Mouse (Mus musculus): ENCODE results near the gene Slc25a18. TPM values are rescaled to one million over a fixed set of nuclear protein-coding genes. Genes with fewer than 3 reads are reported as not detected.
A peak's percentile ranks its signal among the peaks of the same experiment; 100 is the strongest.

Slc25a18 gene
- polyA plus RNA-seq, 1 experiment = not detected

DNA sequence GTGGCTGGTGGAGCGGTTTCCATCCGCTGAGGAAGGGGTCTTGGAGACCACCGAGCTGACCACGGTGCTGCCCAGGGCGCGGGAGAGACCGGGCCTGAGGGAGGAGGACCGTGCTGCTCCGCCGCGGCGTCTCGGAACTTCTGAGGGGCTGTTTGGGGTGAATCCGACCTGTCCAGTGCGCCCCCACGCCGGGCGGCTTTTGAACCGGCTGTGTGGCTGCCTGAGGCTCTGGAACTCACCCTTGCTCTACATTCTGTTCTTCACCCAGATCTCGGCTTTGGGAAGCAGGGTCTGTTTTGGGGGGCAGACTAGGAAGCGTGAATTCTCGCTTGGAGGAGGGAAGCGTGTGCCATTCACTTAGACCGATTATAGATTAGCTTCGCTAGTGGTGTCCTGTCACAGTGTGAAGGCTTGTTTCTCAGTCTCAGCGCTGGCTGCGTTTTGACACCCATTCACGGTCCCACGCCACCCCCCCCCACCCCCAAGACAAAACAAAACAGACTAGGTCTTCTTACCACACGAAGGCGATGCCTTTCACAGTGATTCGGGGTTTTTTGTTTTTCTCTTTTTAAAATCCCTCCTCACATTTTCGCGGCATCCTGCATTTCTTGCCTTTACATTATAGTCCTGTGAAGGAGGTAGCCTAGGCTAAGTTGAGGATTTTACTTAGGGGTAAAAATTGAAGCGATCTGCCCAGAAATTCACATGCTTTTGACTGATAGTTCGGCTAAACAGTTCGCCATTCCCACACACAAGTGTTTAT lies 63.2 kb downstream of the Slc25a18 start:
- H3K9me3 ChIP-seq (replicated peaks; ENCODE audit: control insufficient read depth, insufficient read depth, low read length, poor library complexity, severe bottlenecking) = no peaks in the 10 kb centered on the region

DNA sequence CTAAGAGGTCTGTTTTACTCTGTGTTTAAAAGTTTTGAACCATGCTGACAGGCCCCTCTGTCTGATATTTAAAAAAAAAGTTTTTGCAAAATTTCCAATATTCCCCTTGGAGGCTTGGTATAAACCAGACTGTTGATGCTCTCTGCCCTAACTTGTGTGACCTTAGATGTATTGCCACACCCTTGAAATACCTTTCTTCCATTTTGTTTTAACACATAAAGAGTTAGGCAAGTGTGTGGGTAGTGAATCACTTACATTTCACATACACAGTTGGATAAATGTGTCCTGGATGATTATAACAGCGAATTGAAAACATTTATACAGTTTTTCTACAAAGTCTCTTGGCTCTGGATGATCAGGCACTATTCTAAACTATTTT lies 63.8 kb downstream of the Slc25a18 start:
- no peaks in the 10 kb centered on the region for H3K9me3 ChIP-seq (replicated peaks; ENCODE audit: control insufficient read depth, insufficient read depth, low read length, poor library complexity, severe bottlenecking)
- no peaks in the 10 kb centered on the region for H3K27me3 ChIP-seq (ENCODE audit: control insufficient read depth, insufficient read depth, low read length, poor library complexity, severe bottlenecking)
- no peak overlapping the region for H3K27ac ChIP-seq (ENCODE audit: insufficient read depth, low read length)
- H3K36me3 ChIP-seq (ENCODE audit: control insufficient read depth, insufficient read depth, low read length, poor library complexity, severe bottlenecking) = no peaks in the 10 kb centered on the region
- H3K4me1 ChIP-seq (ENCODE audit: control insufficient read depth, insufficient read depth, low read length) = no peaks in the 10 kb centered on the region
- H3K4me3 ChIP-seq (ENCODE audit: low read depth, low read length) = no peak overlapping the region
- TF ChIP-seq CTCF (IDR thresholded peaks at IDR 0.05; ENCODE audit: low read depth, low read length) = no peak
- TF ChIP-seq EP300 (IDR thresholded peaks at IDR 0.05; ENCODE audit: insufficient read depth, low read depth, low read length) = no peak
- no peak for TF ChIP-seq POLR2A (IDR thresholded peaks at IDR 0.05; ENCODE audit: insufficient read depth, low read length)
- peak overlapping the region; percentile 80 for H3K9ac ChIP-seq (ENCODE audit: low read depth, poor library complexity, severe bottlenecking)

More for the DNA sequence above, 63.2 kb downstream of the Slc25a18 start:
- TF ChIP-seq CTCF (IDR thresholded peaks at IDR 0.05; ENCODE audit: low read depth, low read length) = no peak
- TF ChIP-seq EP300 (IDR thresholded peaks at IDR 0.05; ENCODE audit: insufficient read depth, low read depth, low read length) = no peak
- no peak for TF ChIP-seq POLR2A (IDR thresholded peaks at IDR 0.05; ENCODE audit: insufficient read depth, low read length)
- no peak overlapping the region for H3K27ac ChIP-seq (ENCODE audit: insufficient read depth, low read length)
- peak overlapping the region; percentile 97 for H3K4me3 ChIP-seq (ENCODE audit: low read depth, low read length)
- H3K4me1 ChIP-seq (ENCODE audit: control insufficient read depth, insufficient read depth, low read length) = no peaks in the 10 kb centered on the region
- peak overlapping the region; percentile 80 for H3K9ac ChIP-seq (ENCODE audit: low read depth, poor library complexity, severe bottlenecking)
- H3K36me3 ChIP-seq (ENCODE audit: control insufficient read depth, insufficient read depth, low read length, poor library complexity, severe bottlenecking) = no peaks in the 10 kb centered on the region
- no peaks in the 10 kb centered on the region for H3K27me3 ChIP-seq (ENCODE audit: control insufficient read depth, insufficient read depth, low read length, poor library complexity, severe bottlenecking)

DNA sequence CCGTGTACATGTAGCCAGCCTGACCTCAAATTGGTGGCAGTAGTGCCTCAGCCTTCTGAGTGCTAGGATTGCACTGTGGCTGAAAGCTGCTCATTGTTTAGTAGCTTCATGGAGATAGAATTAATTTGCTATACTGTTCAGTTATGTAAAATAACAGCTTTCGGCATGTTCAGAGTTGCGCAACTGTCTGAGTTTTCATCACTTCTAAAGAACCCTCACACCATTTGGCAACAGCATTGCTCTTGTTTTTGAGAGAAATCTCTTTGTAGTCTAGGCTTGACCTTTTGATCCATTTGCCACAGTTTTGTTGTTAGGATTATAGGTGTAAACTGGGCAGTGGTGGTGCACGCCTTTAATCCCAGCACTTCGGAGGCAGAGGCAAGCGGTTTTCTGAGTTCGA lies 66.9 kb downstream of the Slc25a18 start:
- H3K9ac ChIP-seq (ENCODE audit: low read depth, poor library complexity, severe bottlenecking) = no peak overlapping the region
- TF ChIP-seq POLR2A (IDR thresholded peaks at IDR 0.05; ENCODE audit: insufficient read depth, low read length) (no peak), CTCF (IDR thresholded peaks at IDR 0.05; ENCODE audit: low read depth, low read length) (no peak), EP300 (IDR thresholded peaks at IDR 0.05; ENCODE audit: insufficient read depth, low read depth, low read length) (no peak)
- no peaks in the 10 kb centered on the region for H3K9me3 ChIP-seq (replicated peaks; ENCODE audit: control insufficient read depth, insufficient read depth, low read length, poor library complexity, severe bottlenecking)
- no peaks in the 10 kb centered on the region for H3K4me1 ChIP-seq (ENCODE audit: control insufficient read depth, insufficient read depth, low read length)
- no peaks in the 10 kb centered on the region for H3K27me3 ChIP-seq (ENCODE audit: control insufficient read depth, insufficient read depth, low read length, poor library complexity, severe bottlenecking)
- no peak overlapping the region for H3K4me3 ChIP-seq (ENCODE audit: low read depth, low read length)
- no peaks in the 10 kb centered on the region; the same call in 1 of the 2 replicates for H3K36me3 ChIP-seq (ENCODE audit: control insufficient read depth, insufficient read depth, low read length, poor library complexity, severe bottlenecking)
- no peak overlapping the region for H3K27ac ChIP-seq (ENCODE audit: insufficient read depth, low read length)

DNA sequence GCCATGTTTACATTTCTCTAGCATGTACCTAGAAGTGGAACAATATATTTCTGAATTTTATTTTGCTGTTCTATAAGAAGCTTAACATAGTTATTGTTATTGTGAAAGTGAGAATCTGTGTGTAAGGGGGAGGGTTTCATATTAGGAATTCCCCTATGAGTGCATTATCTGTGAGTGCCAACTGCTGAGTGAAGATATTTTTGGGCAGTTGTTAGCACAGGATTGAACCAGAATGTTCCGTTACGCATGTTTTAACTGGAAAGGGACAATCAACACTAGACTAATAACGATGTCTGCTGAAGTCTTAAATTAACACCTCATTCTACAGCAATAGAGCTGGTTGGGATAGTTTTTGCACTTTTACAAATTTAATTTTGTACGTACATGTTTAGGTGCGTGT lies 68.4 kb downstream of the Slc25a18 start:
- no peak overlapping the region for H3K9ac ChIP-seq (ENCODE audit: low read depth, poor library complexity, severe bottlenecking)
- H3K36me3 ChIP-seq (ENCODE audit: control insufficient read depth, insufficient read depth, low read length, poor library complexity, severe bottlenecking) = no peaks in the 10 kb centered on the region; the same call in 1 of the 2 replicates
- TF ChIP-seq EP300 (IDR thresholded peaks at IDR 0.05; ENCODE audit: insufficient read depth, low read depth, low read length) (no peak), CTCF (IDR thresholded peaks at IDR 0.05; ENCODE audit: low read depth, low read length) (no peak), POLR2A (IDR thresholded peaks at IDR 0.05; ENCODE audit: insufficient read depth, low read length) (no peak)
- no peaks in the 10 kb centered on the region for H3K9me3 ChIP-seq (replicated peaks; ENCODE audit: control insufficient read depth, insufficient read depth, low read length, poor library complexity, severe bottlenecking)
- no peak overlapping the region for H3K4me3 ChIP-seq (ENCODE audit: low read depth, low read length)
- no peak overlapping the region for H3K27ac ChIP-seq (ENCODE audit: insufficient read depth, low read length)
- H3K27me3 ChIP-seq (ENCODE audit: control insufficient read depth, insufficient read depth, low read length, poor library complexity, severe bottlenecking) = no peaks in the 10 kb centered on the region
- no peaks in the 10 kb centered on the region for H3K4me1 ChIP-seq (ENCODE audit: control insufficient read depth, insufficient read depth, low read length)

Other genes starting within 250 kb of the Slc25a18 start
- 17.5 and 18.1 TPM in 2 replicates for gene Hdhd5, start 242.3 kb upstream of the Slc25a18 start, polyA plus RNA-seq (2011; ENCODE audit: insufficient read depth, insufficient read length, low read depth, missing spikeins)
- 73.8 and 77.1 TPM in 2 replicates for gene Cecr2, start 107.2 kb upstream of the Slc25a18 start, polyA plus RNA-seq (2011; ENCODE audit: insufficient read depth, insufficient read length, low read depth, missing spikeins)
- gene Atp6v1e1, start 49.2 kb downstream of the Slc25a18 start, polyA plus RNA-seq (2011; ENCODE audit: insufficient read depth, insufficient read length, low read depth, missing spikeins) = 186 and 213 TPM in 2 replicates
- gene Bcl2l13, start 62.6 kb downstream of the Slc25a18 start, polyA plus RNA-seq (2011; ENCODE audit: insufficient read depth, insufficient read length, low read depth, missing spikeins) = 56.4 and 70.4 TPM in 2 replicates
- gene Bid, start 143.3 kb downstream of the Slc25a18 start, polyA plus RNA-seq (2011; ENCODE audit: insufficient read depth, insufficient read length, low read depth, missing spikeins) = 43.8 and 45.0 TPM in 2 replicates

Measured in ES-Bruce4 (cell line).